Mouse (Mus musculus) heart, embryonic 13.5 days (tissue): ENCODE data around the gene Nsd1. TPM values are rescaled to one million over a fixed set of nuclear protein-coding genes. Genes with fewer than 3 reads are reported as not detected.
"Not testable (repeated sequence)": the region's sequence is repeated elsewhere in the genome, so short reads cannot be mapped to it uniquely, and the experiment has no call there.

Source experiments
- ATAC-seq: fragments of 200-750 bp; cut with Nextera tagmentation; 2 replicates; pipeline ENCODE4 v1.8.0; 2017; ENCODE audit warnings: moderate TSS enrichment; ENCODE audit not compliant: insufficient number of reproducible peaks, low FRiP score, low TSS enrichment; ENCODE audit errors: extremely low read depth
- H3K27ac ChIP-seq: fragments of 300-500 bp; sonication (generic); replicated peaks from 2 replicates; pipeline ENCODE4 v1.5.1; 2015; ENCODE audit warnings: moderate library complexity, mild to moderate bottlenecking, inconsistent platforms
- H3K27me3 ChIP-seq: fragments of 300-500 bp; sonication (generic); replicated peaks from 2 replicates; pipeline ENCODE4 v1.6.1; 2015; ENCODE audit warnings: mild to moderate bottlenecking, inconsistent platforms
- H3K36me3 ChIP-seq: fragments of 300-500 bp; sonication (generic); 2 replicates; pipeline ENCODE4 v1.6.1; 2015; ENCODE audit warnings: mild to moderate bottlenecking, inconsistent platforms
- H3K4me1 ChIP-seq: fragments of 300-500 bp; sonication (generic); 2 replicates; pipeline ENCODE4 v1.6.1; 2015; ENCODE audit warnings: inconsistent platforms
- H3K4me2 ChIP-seq: fragments of 300-500 bp; sonication (generic); 2 replicates; pipeline ENCODE4 v1.6.1; 2015; ENCODE audit warnings: inconsistent platforms, mild to moderate bottlenecking, moderate library complexity
- H3K4me3 ChIP-seq: fragments of 300-500 bp; sonication (generic); 2 replicates; pipeline ENCODE4 v1.5.1; 2015; ENCODE audit warnings: moderate library complexity, mild to moderate bottlenecking, inconsistent platforms
- H3K9ac ChIP-seq: fragments of 300-500 bp; sonication (generic); 2 replicates; pipeline ENCODE4 v1.6.1; 2015; ENCODE audit warnings: inconsistent platforms, mild to moderate bottlenecking, moderate library complexity
- H3K9me3 ChIP-seq: fragments of 300-500 bp; sonication (generic); 2 replicates; pipeline ENCODE4 v1.6.1; 2016; ENCODE audit warnings: inconsistent platforms
- WGBS: fragments of 180-500 bp; shearing (Covaris S2); methylation state at CpG from one replicate; pipeline ENCODE4 v1.1.7; 2015; ENCODE audit warnings: mixed read lengths; 5-methylcytosine and 5-hydroxymethylcytosine counted together
- polyA plus RNA-seq: library from polyadenylated mRNA; unstranded; fragments of >200 nt; fragmentation: Nextera tagmentation; extraction: Ambion mirVana; gene quantifications from 2 replicates; pipeline ENCODE4 v1.2.1, GENCODE M21; 2015

Gene Nsd1
- polyA plus RNA-seq, 1 experiment from 2014 or later: 41.4 TPM

GRCm38 (mm10) chr13:55202758-55203157 lies 6.8 kb upstream of the Nsd1 start:
- H3K36me3 ChIP-seq, H3K4me3 ChIP-seq, H3K27ac ChIP-seq, H3K9me3 ChIP-seq, ATAC-seq, H3K4me2 ChIP-seq, H3K9ac ChIP-seq, H3K27me3 ChIP-seq, H3K4me1 ChIP-seq: not testable (repeated sequence)
- WGBS: 86% methylated on average over 4 of the region's 4 CpGs

GRCm38 (mm10) chr13:55203740-55204139 lies 5.8 kb upstream of the Nsd1 start:
- H3K4me3 ChIP-seq: no peak overlapping the region
- ATAC-seq: no peak
- 68% methylated on average over 9 of the region's 9 CpGs for WGBS
- H3K4me1 ChIP-seq: no peaks in the 10 kb centered on the region
- H3K4me2 ChIP-seq: no peak overlapping the region
- 0 out of 2 replicates have a peak, but pooled peaks cover 3% of the 10 kb centered on the region for H3K27me3 ChIP-seq
- no peaks in the 10 kb centered on the region for H3K36me3 ChIP-seq
- no peaks in the 10 kb centered on the region for H3K9me3 ChIP-seq
- H3K27ac ChIP-seq: no peak overlapping the region
- no peak overlapping the region for H3K9ac ChIP-seq

- no peaks in the 10 kb centered on the region for H3K36me3 ChIP-seq
- 79% methylated on average over 8 of the region's 11 CpGs for WGBS
Measured at GRCm38 (mm10) chr13:55204667-55205389, 4.8 kb upstream of the Nsd1 start.

GRCm38 (mm10) chr13:55205448-55206205 lies 4.0 kb upstream of the Nsd1 start:
- H3K27me3 ChIP-seq: 0 out of 2 replicates have a peak, but pooled peaks cover 3% of the 10 kb centered on the region
- no peak overlapping the region for H3K9ac ChIP-seq
- no peaks in the 10 kb centered on the region for H3K36me3 ChIP-seq
- no peak overlapping the region for H3K27ac ChIP-seq
- H3K4me3 ChIP-seq: no peak overlapping the region
- H3K4me1 ChIP-seq: peaks cover 8% of the 10 kb centered on the region
- H3K4me2 ChIP-seq: no peak overlapping the region
- no peak for ATAC-seq
- H3K9me3 ChIP-seq: no peaks in the 10 kb centered on the region
- WGBS: 84% methylated on average over 6 of the region's 6 CpGs

More at GRCm38 (mm10) chr13:55204667-55205389, 4.8 kb upstream of the Nsd1 start:
- Histone ChIP-seq H3K4me2 (no peak overlapping the region), H3K27ac (no peak overlapping the region), H3K9ac (no peak overlapping the region), H3K4me3 (no peak overlapping the region), H3K4me1 (peaks cover 5% of the 10 kb centered on the region), H3K9me3 (no peaks in the 10 kb centered on the region), H3K27me3 (0 out of 2 replicates have a peak, but pooled peaks cover 3% of the 10 kb centered on the region)
- no peak for ATAC-seq

- Histone ChIP-seq H3K4me1 (peaks cover 20% of the 10 kb centered on the region), H3K4me3 (no peak overlapping the region), H3K9me3 (no peaks in the 10 kb centered on the region), H3K27ac (no peak overlapping the region), H3K36me3 (peaks cover 10% of the 10 kb centered on the region), H3K27me3 (0 out of 2 replicates have a peak, but pooled peaks cover 3% of the 10 kb centered on the region), H3K9ac (no peak overlapping the region; the same call in 1 of the 2 replicates), H3K4me2 (0 out of 2 replicates have a peak overlapping the region, but pooled peaks have one; percentile 88)
- WGBS: 71% methylated on average over 13 of the region's 13 CpGs
- ATAC-seq: no peak
Measured at GRCm38 (mm10) chr13:55208837-55209648, 539 bp upstream of the Nsd1 start.

GRCm38 (mm10) chr13:55210193-55210970 lies 800 bp downstream of the Nsd1 start:
- peaks cover 19% of the 10 kb centered on the region for H3K36me3 ChIP-seq
- H3K4me2 ChIP-seq: peak overlapping the region; percentile 88
- 1% methylated on average over 55 of the region's 77 CpGs for WGBS
- no peaks in the 10 kb centered on the region for H3K9me3 ChIP-seq
- H3K4me1 ChIP-seq: peaks cover 32% of the 10 kb centered on the region
- peak; percentile 24 for ATAC-seq
- H3K9ac ChIP-seq: peak overlapping the region; percentile 96
- peak overlapping the region; percentile 73 for H3K4me3 ChIP-seq
- H3K27ac ChIP-seq: peak overlapping the region; percentile 97
- 0 out of 2 replicates have a peak, but pooled peaks cover 3% of the 10 kb centered on the region for H3K27me3 ChIP-seq

- peak overlapping the region; percentile 96 for H3K9ac ChIP-seq
- peak overlapping the region; percentile 73 for H3K4me3 ChIP-seq
- peak overlapping the region; percentile 97 for H3K27ac ChIP-seq
- 1% methylated on average over 17 of the region's 17 CpGs for WGBS
- H3K27me3 ChIP-seq: 0 out of 2 replicates have a peak, but pooled peaks cover 3% of the 10 kb centered on the region
- H3K9me3 ChIP-seq: no peaks in the 10 kb centered on the region
- ATAC-seq: peak; percentile 24
- H3K36me3 ChIP-seq: peaks cover 24% of the 10 kb centered on the region
- peaks cover 37% of the 10 kb centered on the region for H3K4me1 ChIP-seq
- peak overlapping the region; percentile 88 for H3K4me2 ChIP-seq
Measured at GRCm38 (mm10) chr13:55210971-55211220, 1.3 kb downstream of the Nsd1 start.

- Histone ChIP-seq H3K4me2 (peak overlapping the region; percentile 88), H3K9me3 (no peaks in the 10 kb centered on the region), H3K27me3 (0 out of 2 replicates have a peak, but pooled peaks cover 3% of the 10 kb centered on the region), H3K36me3 (peaks cover 29% of the 10 kb centered on the region), H3K4me1 (peaks cover 42% of the 10 kb centered on the region), H3K27ac (peak overlapping the region; percentile 97), H3K4me3 (peak overlapping the region; percentile 73), H3K9ac (peak overlapping the region; percentile 96)
- WGBS: under 1% methylated on average over 44 of the region's 93 CpGs
- ATAC-seq: peak; percentile 73
Measured at GRCm38 (mm10) chr13:55211221-55212010, 1.8 kb downstream of the Nsd1 start.

- Histone ChIP-seq H3K27ac (peak overlapping the region; percentile 97), H3K27me3 (0 out of 2 replicates have a peak, but pooled peaks cover 3% of the 10 kb centered on the region), H3K4me2 (peak overlapping the region; percentile 88), H3K9me3 (no peaks in the 10 kb centered on the region), H3K36me3 (peaks cover 35% of the 10 kb centered on the region), H3K9ac (peak overlapping the region; percentile 96), H3K4me1 (peaks cover 47% of the 10 kb centered on the region), H3K4me3 (peak overlapping the region; percentile 73)
- no CpG with 5 or more reads among the region's 32 CpGs for WGBS
- peak; percentile 30; the same call in 1 of the 2 replicates for ATAC-seq
Measured at GRCm38 (mm10) chr13:55212011-55212360, 2.4 kb downstream of the Nsd1 start.
